Mouse (Mus musculus): ENCODE results near the gene Insyn1.
A peak's percentile ranks its signal among the peaks of the same experiment; 100 is the strongest.

The Insyn1 gene

GRCm38 (mm10) chr9:58487851-58488801, at the start of gene Insyn1:
Insyn1 (plus strand) TSS chr9:58488603.
- peak; percentile 67 for DNase-seq (ENCODE audit: low read depth, low spot score)

- DNase-seq (ENCODE audit: low read depth, low spot score) = peak; percentile 15
Observed at GRCm38 (mm10) chr9:58438921-58439396, 49.4 kb upstream of the Insyn1 start.

GRCm38 (mm10) chr9:58440100-58440499, 48.3 kb upstream of the Insyn1 start:
- no peak for DNase-seq (ENCODE audit: low read depth, low spot score)

- DNase-seq (ENCODE audit: low read depth, low spot score) = no peak
Observed at GRCm38 (mm10) chr9:58440614-58441013, 47.8 kb upstream of the Insyn1 start.

- no peak for DNase-seq (ENCODE audit: low read depth, low spot score)
Observed at GRCm38 (mm10) chr9:58441351-58442104, 46.9 kb upstream of the Insyn1 start.

GRCm38 (mm10) chr9:58442105-58443010, 46.0 kb upstream of the Insyn1 start:
- no peak for DNase-seq (ENCODE audit: low read depth, low spot score)

GRCm38 (mm10) chr9:58443061-58443460, 45.3 kb upstream of the Insyn1 start:
- no peak for DNase-seq (ENCODE audit: low read depth, low spot score)

GRCm38 (mm10) chr9:58446829-58447228, 41.6 kb upstream of the Insyn1 start:
- DNase-seq (ENCODE audit: low read depth, low spot score) = no peak

- DNase-seq (ENCODE audit: low read depth, low spot score) = no peak
Observed at GRCm38 (mm10) chr9:58447997-58448595, 40.3 kb upstream of the Insyn1 start.

GRCm38 (mm10) chr9:58449526-58449925, 38.9 kb upstream of the Insyn1 start:
- DNase-seq (ENCODE audit: low read depth, low spot score) = peak; percentile 43

- peak; percentile 33 for DNase-seq (ENCODE audit: low read depth, low spot score)
Observed at GRCm38 (mm10) chr9:58453791-58454378, 34.5 kb upstream of the Insyn1 start.

GRCm38 (mm10) chr9:58454886-58455285, 33.5 kb upstream of the Insyn1 start:
- DNase-seq (ENCODE audit: low read depth, low spot score) = peak; percentile 100

- DNase-seq (ENCODE audit: low read depth, low spot score) = peak; percentile 97
Observed at GRCm38 (mm10) chr9:58455798-58456197, 32.6 kb upstream of the Insyn1 start.

- peak; percentile 67 for DNase-seq (ENCODE audit: low read depth, low spot score)
Observed at GRCm38 (mm10) chr9:58457481-58457955, 30.9 kb upstream of the Insyn1 start.

GRCm38 (mm10) chr9:58458341-58458740, 30.1 kb upstream of the Insyn1 start:
- peak; percentile 82 for DNase-seq (ENCODE audit: low read depth, low spot score)

GRCm38 (mm10) chr9:58458856-58459553, 29.4 kb upstream of the Insyn1 start:
- peak; percentile 37 for DNase-seq (ENCODE audit: low read depth, low spot score)

GRCm38 (mm10) chr9:58467345-58468025, 20.9 kb upstream of the Insyn1 start:
- DNase-seq (ENCODE audit: low read depth, low spot score) = no peak

- DNase-seq (ENCODE audit: low read depth, low spot score) = no peak
Observed at GRCm38 (mm10) chr9:58470466-58470865, 17.9 kb upstream of the Insyn1 start.

- no peak for DNase-seq (ENCODE audit: low read depth, low spot score)
Observed at GRCm38 (mm10) chr9:58473211-58473815, 15.1 kb upstream of the Insyn1 start.

Data from ZHBTc4 (cell line).